Mouse (Mus musculus) liver, postnatal 0 days (tissue): ENCODE results near the gene Tet1. TPM values are rescaled to one million over a fixed set of nuclear protein-coding genes. Genes with fewer than 3 reads are reported as not detected.
A peak's percentile ranks its signal among the peaks of the same experiment; 100 is the strongest.
"Not testable (repeated sequence)": the region's sequence is repeated elsewhere in the genome, so short reads cannot be mapped to it uniquely, and the experiment has no call there.

Experiments used
- ATAC-seq: fragments of 200-750 bp; cut with Nextera tagmentation; 2 replicates; pipeline ENCODE4 v1.8.0; 2017; ENCODE audit warnings: mild to moderate bottlenecking, moderate library complexity
- DNase-seq: peaks from one replicate; pipeline ENCODE4 v3.0.0-alpha.2; 2016
- H3K27ac ChIP-seq: fragments of 300-500 bp; sonication (generic); 2 replicates; pipeline ENCODE4 v1.5.1; 2014; ENCODE audit warnings: antibody characterized with exemption, moderate library complexity, mild to moderate bottlenecking, low read depth
- H3K27me3 ChIP-seq: fragments of 300-500 bp; sonication (generic); 2 replicates; pipeline ENCODE4 v1.6.1; 2014; ENCODE audit warnings: low read length, control low read depth, mixed read lengths; ENCODE audit not compliant: insufficient read depth
- H3K36me3 ChIP-seq: fragments of 300-500 bp; sonication (generic); replicated peaks from 2 replicates; pipeline ENCODE4 v1.6.1; 2014; ENCODE audit warnings: mild to moderate bottlenecking, control low read depth, low read length, moderate library complexity, mixed read lengths; ENCODE audit not compliant: insufficient read depth
- H3K4me1 ChIP-seq: fragments of 300-500 bp; sonication (generic); 2 replicates; pipeline ENCODE4 v1.6.1; 2014; ENCODE audit warnings: antibody characterized with exemption, mild to moderate bottlenecking, control low read depth; ENCODE audit not compliant: insufficient read depth
- H3K4me2 ChIP-seq: fragments of 300-500 bp; sonication (generic); 2 replicates; pipeline ENCODE4 v1.6.1; 2014; ENCODE audit warnings: low read depth, mild to moderate bottlenecking, low read length, moderate library complexity, mixed read lengths
- H3K4me3 ChIP-seq: fragments of 300-500 bp; sonication (generic); 2 replicates; pipeline ENCODE4 v1.5.1; 2014; ENCODE audit warnings: low read depth, low read length
- H3K9ac ChIP-seq: fragments of 300-500 bp; sonication (generic); replicated peaks from 2 replicates; pipeline ENCODE4 v1.6.1; 2014; ENCODE audit warnings: mild to moderate bottlenecking, moderate library complexity
- H3K9me3 ChIP-seq: fragments of 300-500 bp; sonication (generic); 2 replicates; pipeline ENCODE4 v1.6.1; 2016; ENCODE audit warnings: mild to moderate bottlenecking, control low read depth, low read length, mixed read lengths
- CTCF ChIP-seq: sonication (generic); IDR thresholded peaks from 2 replicates; pipeline ENCODE4 v1.5.1; 2016; ENCODE audit warnings: antibody characterized with exemption, low read depth
- EP300 ChIP-seq: IDR thresholded peaks from 2 replicates; pipeline ENCODE4 v1.6.1; 2016; ENCODE audit warnings: antibody characterized with exemption, low read depth, mild to moderate bottlenecking
- WGBS: fragments of 180-500 bp; shearing (Covaris S2); extraction: QIAGEN DNeasy Blood & Tissue Kit; methylation state at CpG from one replicate; pipeline ENCODE4 v1.1.7; 2014; ENCODE audit not compliant: insufficient replicate concordance; 5-methylcytosine and 5-hydroxymethylcytosine counted together
- polyA plus RNA-seq: library from polyadenylated mRNA; unstranded; fragments of >200 nt; fragmentation: Nextera tagmentation; extraction: Ambion mirVana; gene quantifications from 2 replicates; pipeline ENCODE4 v1.2.1, GENCODE M21; 2015

The Tet1 gene
- polyA plus RNA-seq, 1 experiment from 2014 or later = 0.97 TPM

GRCm38 (mm10) chr10:62791251-62792176 is 117.3 kb downstream of the Tet1 start:
- WGBS = under 1% methylated on average over 68 of the region's 78 CpGs
- Histone ChIP-seq H3K27ac (peak overlapping the region; percentile 97), H3K4me3 (peak overlapping the region; percentile 87), H3K36me3 (peaks cover 35% of the 10 kb centered on the region), H3K4me2 (peak overlapping the region; percentile 90), H3K9ac (peak overlapping the region; percentile 96), H3K9me3 (no peaks in the 10 kb centered on the region), H3K27me3 (no peaks in the 10 kb centered on the region), H3K4me1 (peaks cover 15% of the 10 kb centered on the region)
- ATAC-seq = peak; percentile 65
- no peak for DNase-seq
- TF ChIP-seq EP300 (no peak), CTCF (no peak)

DNA sequence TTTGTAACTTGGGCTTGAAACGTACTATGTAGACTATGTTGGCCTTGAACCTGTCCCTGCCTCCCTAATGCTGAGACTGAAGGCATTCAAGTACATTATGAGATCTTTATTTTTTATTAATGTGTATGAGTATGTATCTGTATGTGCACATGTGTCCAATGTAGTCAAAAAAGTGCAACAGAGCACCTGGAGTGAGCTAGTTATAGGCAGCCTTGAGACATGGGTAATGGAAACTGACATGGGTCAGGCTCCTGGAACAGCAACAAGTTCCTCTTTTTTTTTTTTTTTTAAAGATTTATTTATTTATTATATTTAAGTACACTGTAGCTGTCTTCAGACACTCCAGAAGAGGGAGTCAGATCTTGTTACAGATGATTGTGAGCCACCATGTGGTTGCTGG is 127.0 kb downstream of the Tet1 start:
- not testable (repeated sequence) for H3K9ac ChIP-seq, H3K4me1 ChIP-seq, H3K27ac ChIP-seq, DNase-seq, ATAC-seq, H3K27me3 ChIP-seq, H3K4me2 ChIP-seq, H3K4me3 ChIP-seq, H3K9me3 ChIP-seq
- WGBS = 88% methylated on average over 1 of the region's 1 CpGs
- peaks cover 79% of the 10 kb centered on the region for H3K36me3 ChIP-seq

Other genes starting within 250 kb of the Tet1 start
- gene Stox1, start 182.9 kb downstream of the Tet1 start, polyA plus RNA-seq = 0.21 and 0.53 TPM in 2 replicates
- 35.3 and 35.5 TPM in 2 replicates for gene Ccar1, start 116.7 kb downstream of the Tet1 start, polyA plus RNA-seq
- 13.9 and 14.3 TPM in 2 replicates for gene Slc25a16, start 11.6 kb upstream of the Tet1 start, polyA plus RNA-seq
- 10.6 and 11.0 TPM in 2 replicates for gene Dna2, start 38.0 kb upstream of the Tet1 start, polyA plus RNA-seq
- gene Rufy2, start 71.2 kb upstream of the Tet1 start, polyA plus RNA-seq = 2.8 and 2.9 TPM in 2 replicates
- gene Hnrnph3, start 115.2 kb upstream of the Tet1 start, polyA plus RNA-seq = 12.1 and 12.4 TPM in 2 replicates
- 15.0 and 17.3 TPM in 2 replicates for gene Pbld2, start 115.3 kb upstream of the Tet1 start, polyA plus RNA-seq
- gene Pbld1, start 151.2 kb upstream of the Tet1 start, polyA plus RNA-seq = 66.9 and 67.6 TPM in 2 replicates
- 0.08 and 0.61 TPM in 2 replicates for gene Atoh7, start 190.7 kb upstream of the Tet1 start, polyA plus RNA-seq